In the genomic region with DNA sequence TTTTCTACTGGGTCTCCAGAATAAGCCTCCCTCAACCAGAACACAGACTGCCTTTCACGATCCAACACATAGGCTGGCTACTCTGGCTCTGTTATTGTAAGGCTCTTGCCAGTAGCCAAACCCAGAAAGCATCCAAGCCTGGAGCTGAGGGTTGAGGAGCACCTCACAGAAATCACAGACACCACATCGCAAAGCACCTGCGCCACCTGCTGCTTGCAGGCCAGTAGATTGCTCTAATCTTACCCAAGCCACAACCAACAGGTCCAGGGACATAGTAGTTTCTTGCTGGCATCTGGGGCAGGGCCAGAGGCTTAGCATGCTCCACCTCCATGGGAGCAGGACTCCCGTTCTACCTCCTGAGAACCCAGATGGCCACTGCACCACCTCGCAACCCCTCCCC, we compare ENCODE assay signal across 9 mouse cellular contexts. TPM values are rescaled to one million over a fixed set of nuclear protein-coding genes. Genes with fewer than 3 reads are reported as not detected.
A peak's percentile ranks its signal among the peaks of the same experiment; 100 is the strongest.
DNase-seq lines count a peak whose midpoint lies in the region; ATAC-seq and TF ChIP-seq lines count a peak whose summit lies in the region.
"Had no signal": no experiment of that assay in that cellular context is flagged by ENCODE, and none has a peak within 500 bp of the region (broad histone marks: within the 10 kb centered on the region; RNA-seq: fewer than 3 reads in every experiment).

No protein-coding gene starts in this region.

- H3K4me3 ChIP-seq in hindbrain, embryonic 14.5 days (replicated peaks; ENCODE audit: low read length): no peak overlapping the region
- no peak overlapping the region for H3K4me3 ChIP-seq in hindbrain, embryonic 11.5 days (ENCODE audit: low read depth, low read length)
- H3K4me3 ChIP-seq in embryonic facial prominence, embryonic 11.5 days (ENCODE audit: low read depth, low read length): no peak overlapping the region
- H3K4me3 ChIP-seq in limb, embryonic 12.5 days (replicated peaks): no peak overlapping the region
- no peak overlapping the region for H3K4me3 ChIP-seq in small intestine, adult 2 months (ENCODE audit: low read depth, low read length)
- H3K4me3 ChIP-seq: limb, embryonic 13.5 days had no signal

- H3K4me1 ChIP-seq in hindbrain, embryonic 14.5 days (replicated peaks; ENCODE audit: control insufficient read depth, insufficient read depth, low read length): peaks cover 5% of the 10 kb centered on the region; the same call in 1 of the 2 replicates
- H3K4me1 ChIP-seq in hindbrain, embryonic 11.5 days (replicated peaks; ENCODE audit: control insufficient read depth, insufficient read depth, low read length): no peaks in the 10 kb centered on the region; the same call in 1 of the 2 replicates
- no peaks in the 10 kb centered on the region for H3K4me1 ChIP-seq in embryonic facial prominence, embryonic 11.5 days (ENCODE audit: control insufficient read depth, insufficient read depth, low read length)
- H3K4me1 ChIP-seq in limb, embryonic 12.5 days (replicated peaks): peaks cover 12% of the 10 kb centered on the region
- H3K4me1 ChIP-seq in small intestine, adult 2 months (ENCODE audit: control insufficient read depth, insufficient read depth, insufficient read length, low read length): no peaks in the 10 kb centered on the region

- peak; percentile 14; the same call in 1 of the 2 replicates for TF ChIP-seq CTCF in small intestine, adult 2 months (IDR thresholded peaks at IDR 0.05; ENCODE audit: extremely low read depth, insufficient read length, insufficient replicate concordance, low read depth, low read length)

- WGBS in hindbrain, embryonic 14.5 days: 46% methylated on average over 5 of the region's 5 CpGs
- 47% methylated on average over 5 of the region's 5 CpGs for WGBS in hindbrain, embryonic 11.5 days
- whole genome bisulfite sequencing in embryonic facial prominence, embryonic 11.5 days: 40% methylated on average over 4 of the region's 5 CpGs
- 33% methylated on average over 5 of the region's 5 CpGs for WGBS in limb, embryonic 12.5 days
- 25% methylated on average over 5 of the region's 5 CpGs for WGBS in small intestine, adult 2 months

- H3K4me2 ChIP-seq in hindbrain, embryonic 14.5 days (replicated peaks): peak overlapping the region; percentile 41; the same call in 1 of the 2 replicates
- H3K4me2 ChIP-seq in hindbrain, embryonic 11.5 days (replicated peaks; ENCODE audit: low read depth, low read length): no peak overlapping the region
- H3K4me2 ChIP-seq in embryonic facial prominence, embryonic 11.5 days (ENCODE audit: low read depth, low read length): no peak overlapping the region
- 0 out of 2 replicates have a peak overlapping the region, but pooled peaks have one; percentile 46 for H3K4me2 ChIP-seq in limb, embryonic 12.5 days

- no peaks in the 10 kb centered on the region for H3K36me3 ChIP-seq in hindbrain, embryonic 14.5 days (replicated peaks; ENCODE audit: control insufficient read depth, insufficient read depth)
- no peaks in the 10 kb centered on the region for H3K36me3 ChIP-seq in hindbrain, embryonic 11.5 days (ENCODE audit: control insufficient read depth, insufficient read depth, low read length)
- no peaks in the 10 kb centered on the region for H3K36me3 ChIP-seq in embryonic facial prominence, embryonic 11.5 days (replicated peaks; ENCODE audit: control insufficient read depth, insufficient read depth, low read depth, low read length)
- H3K36me3 ChIP-seq in limb, embryonic 12.5 days: no peaks in the 10 kb centered on the region
- no peaks in the 10 kb centered on the region for H3K36me3 ChIP-seq in small intestine, adult 2 months (ENCODE audit: control insufficient read depth, insufficient read depth, low read length)
- H3K36me3 ChIP-seq: limb, embryonic 13.5 days had no signal

- TF ChIP-seq POLR2A in small intestine, adult 2 months (IDR thresholded peaks at IDR 0.05; ENCODE audit: low read depth, low read length): no peak

- H3K9me3 ChIP-seq in hindbrain, embryonic 14.5 days (ENCODE audit: control insufficient read depth, low read length): no peaks in the 10 kb centered on the region
- H3K9me3 ChIP-seq in hindbrain, embryonic 11.5 days (ENCODE audit: control insufficient read depth, low read length): no peaks in the 10 kb centered on the region
- H3K9me3 ChIP-seq in embryonic facial prominence, embryonic 11.5 days (replicated peaks; ENCODE audit: control insufficient read depth, low read length): no peaks in the 10 kb centered on the region
- H3K9me3 ChIP-seq in limb, embryonic 12.5 days: no peaks in the 10 kb centered on the region
- H3K9me3 ChIP-seq: limb, embryonic 13.5 days had no signal

- no peaks in the 10 kb centered on the region for H3K27me3 ChIP-seq in hindbrain, embryonic 14.5 days (ENCODE audit: control insufficient read depth, insufficient read depth, low read length)
- no peaks in the 10 kb centered on the region for H3K27me3 ChIP-seq in hindbrain, embryonic 11.5 days (ENCODE audit: control insufficient read depth, insufficient read depth, low read length)
- H3K27me3 ChIP-seq in embryonic facial prominence, embryonic 11.5 days (ENCODE audit: control insufficient read depth, insufficient read depth, low read length): no peaks in the 10 kb centered on the region
- peaks cover 6% of the 10 kb centered on the region for H3K27me3 ChIP-seq in limb, embryonic 12.5 days
- 0 out of 2 replicates have a peak, but pooled peaks cover 4% of the 10 kb centered on the region for H3K27me3 ChIP-seq in small intestine, adult 2 months (ENCODE audit: control insufficient read depth, insufficient read depth, low read length)

- peak; percentile 50 for DNase-seq in hindbrain, embryonic 14.5 days (ENCODE audit: low spot score)
- DNase-seq in hindbrain, embryonic 11.5 days (ENCODE audit: low spot score): no peak
- DNase-seq in Muller cell, postnatal 12 days (ENCODE audit: inconsistent ontology term): peak; percentile 30
- DNase-seq in embryonic facial prominence, embryonic 11.5 days (ENCODE audit: low spot score): peak; percentile 28
- no peak for DNase-seq in urinary bladder, postnatal 4 days (ENCODE audit: low spot score in 2 of 2)

- no peak overlapping the region for H3K27ac ChIP-seq in hindbrain, embryonic 14.5 days
- H3K27ac ChIP-seq in hindbrain, embryonic 11.5 days (ENCODE audit: low read depth, low read length): no peak overlapping the region
- no peak overlapping the region for H3K27ac ChIP-seq in embryonic facial prominence, embryonic 11.5 days (replicated peaks; ENCODE audit: low read depth, low read length)
- H3K27ac ChIP-seq in limb, embryonic 12.5 days: no peak overlapping the region
- H3K27ac ChIP-seq in small intestine, adult 2 months (ENCODE audit: insufficient read depth, low read depth, low read length): no peak overlapping the region
- H3K27ac ChIP-seq: limb, embryonic 13.5 days had no signal

- no peak for ATAC-seq in hindbrain, embryonic 14.5 days (ENCODE audit: low FRiP score)
- no peak for ATAC-seq in hindbrain, embryonic 11.5 days (ENCODE audit: low FRiP score)
- no peak for ATAC-seq in embryonic facial prominence, embryonic 11.5 days (replicated peaks; ENCODE audit: insufficient number of reproducible peaks, low FRiP score, low TSS enrichment, low read depth)
- peak; percentile 33; the same call in 1 of the 2 replicates for ATAC-seq in limb, embryonic 12.5 days (ENCODE audit: insufficient number of reproducible peaks, insufficient read depth, low FRiP score, low TSS enrichment, low read depth)
- ATAC-seq in activated CD4-positive, CD25-positive, alpha-beta regulatory T cell, adult 4 months: no peak

- no peak overlapping the region for H3K9ac ChIP-seq in hindbrain, embryonic 14.5 days
- no peak overlapping the region for H3K9ac ChIP-seq in hindbrain, embryonic 11.5 days (ENCODE audit: low read depth, low read length)
- no peak overlapping the region for H3K9ac ChIP-seq in embryonic facial prominence, embryonic 11.5 days (replicated peaks; ENCODE audit: low read length)
- H3K9ac ChIP-seq in limb, embryonic 12.5 days (replicated peaks): no peak overlapping the region

RNA-seq across cellular contexts. Expression of a gene that starts 25.9 kb away (rescaled TPM):
- polyA plus RNA-seq in hindbrain, embryonic 14.5 days (2014; fragmentation: Nextera tagmentation; extraction: Ambion mirVana): 40.3 and 42.1 TPM in 2 replicates
- 50.4 and 51.5 TPM in 2 replicates for polyA plus RNA-seq in hindbrain, embryonic 11.5 days (2014; fragmentation: Nextera tagmentation; extraction: Ambion mirVana)
- 37.8 and 38.2 TPM in 2 replicates for polyA plus RNA-seq in embryonic facial prominence, embryonic 11.5 days (2014; fragmentation: Nextera tagmentation; extraction: Ambion mirVana)
- 34.0 and 37.9 TPM in 2 replicates for polyA plus RNA-seq in limb, embryonic 12.5 days (2016; fragmentation: Nextera tagmentation; extraction: Ambion mirVana)
- 1.4 and 2.9 TPM in 2 replicates for polyA plus RNA-seq in small intestine, adult 2 months (2012; rRNA removed)
- 10 to 100 TPM; 29.8 to 34.2 TPM for polyA plus RNA-seq in activated CD4-positive, CD25-positive, alpha-beta regulatory T cell, adult 4 months (2017; shearing (Covaris generic))

RNA-seq across cellular contexts. Expression of a gene that starts 44.8 kb away (rescaled TPM):
- 635 and 648 TPM in 2 replicates for polyA plus RNA-seq in hindbrain, embryonic 14.5 days (2014; fragmentation: Nextera tagmentation; extraction: Ambion mirVana)
- 691 and 740 TPM in 2 replicates for polyA plus RNA-seq in hindbrain, embryonic 11.5 days (2014; fragmentation: Nextera tagmentation; extraction: Ambion mirVana)
- 665 and 708 TPM in 2 replicates for polyA plus RNA-seq in embryonic facial prominence, embryonic 11.5 days (2014; fragmentation: Nextera tagmentation; extraction: Ambion mirVana)
- polyA plus RNA-seq in limb, embryonic 12.5 days (2016; fragmentation: Nextera tagmentation; extraction: Ambion mirVana): 459 and 511 TPM in 2 replicates
- 0.66 and 1.6 TPM in 2 replicates for polyA plus RNA-seq in small intestine, adult 2 months (2012; rRNA removed)
- 100 to 1,000 TPM; 474 TPM for polyA plus RNA-seq in activated CD4-positive, CD25-positive, alpha-beta regulatory T cell, adult 4 months (2017; shearing (Covaris generic))

Comparison
In these comparisons a context has a peak if more than half of its experiments do, and no peak if none do; other contexts are left out.
1. DNase-seq: peak in hindbrain, embryonic 14.5 days (single experiment), Muller cell, postnatal 12 days (single experiment) and embryonic facial prominence, embryonic 11.5 days (single experiment); none in hindbrain, embryonic 11.5 days (single experiment) and urinary bladder, postnatal 4 days (0 of 2).
2. H3K4me2 ChIP-seq: peak in hindbrain, embryonic 14.5 days (single experiment) and limb, embryonic 12.5 days (single experiment); none in hindbrain, embryonic 11.5 days (single experiment) and embryonic facial prominence, embryonic 11.5 days (single experiment).
3. RNA of a gene that starts 44.8 kb away (polyA plus RNA-seq): 665 to 708 TPM in embryonic facial prominence, embryonic 11.5 days, 691 to 740 TPM in hindbrain, embryonic 11.5 days, 635 to 648 TPM in hindbrain, embryonic 14.5 days, 474 TPM in activated CD4-positive, CD25-positive, alpha-beta regulatory T cell, adult 4 months and 459 to 511 TPM in limb, embryonic 12.5 days; 0.66 to 1.6 TPM in small intestine, adult 2 months; every median in the first group is over 100 times any median in the second.